Mouse (Mus musculus) heart, postnatal 0 days (tissue): Measurements from ENCODE around the gene Dpy19l1.

ENCODE experiments used
- CTCF ChIP-seq: IDR thresholded peaks from 2 replicates; pipeline ENCODE4 v1.5.1; 2016; ENCODE audit warnings: antibody characterized with exemption, control low read depth, low read depth
- EP300 ChIP-seq: IDR thresholded peaks from 2 replicates; pipeline ENCODE4 v1.6.1; 2016; ENCODE audit warnings: antibody characterized with exemption, low read depth

DNA sequence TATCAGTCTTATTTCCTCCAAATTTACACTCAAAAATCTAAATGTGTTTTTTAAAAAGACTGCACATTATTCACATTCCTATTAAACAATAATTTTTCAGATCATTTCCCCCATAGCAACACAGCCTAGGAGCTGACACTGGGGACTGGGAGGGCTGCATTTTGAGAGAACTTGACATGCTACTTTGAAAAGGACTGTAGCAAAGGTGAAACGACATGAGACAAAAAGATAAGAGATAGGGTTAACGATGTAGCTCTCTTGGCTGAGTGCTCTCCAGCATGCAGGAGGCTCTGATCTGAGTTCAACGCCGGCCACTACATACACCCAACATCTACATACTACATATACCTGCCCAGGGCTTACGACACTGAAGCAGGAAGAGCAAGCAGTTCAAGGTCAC, 20.6 kb downstream of the Dpy19l1 start:
- TF ChIP-seq CTCF (no peak), EP300 (no peak)
